Mouse (Mus musculus) lung, postnatal 0 days (tissue): Measurements from ENCODE around the gene Prickle2.

Experiments used
- CTCF ChIP-seq: IDR thresholded peaks from 2 replicates; pipeline ENCODE4 v1.5.1; 2016; ENCODE audit warnings: antibody characterized with exemption, mild to moderate bottlenecking
- EP300 ChIP-seq: IDR thresholded peaks from 2 replicates; pipeline ENCODE4 v1.6.1; 2016; ENCODE audit warnings: antibody characterized with exemption, mild to moderate bottlenecking, control low read depth

GRCm38 (mm10) chr6:92498574-92498973 lies 207.4 kb downstream of the Prickle2 start:
- TF ChIP-seq CTCF (no peak), EP300 (no peak)
